Mouse (Mus musculus) brain, embryonic 14.5 days (tissue): ENCODE measurements around the gene Ap1s2.

ENCODE experiments used
- CTCF ChIP-seq: fragments of 200-500 bp; IDR thresholded peaks from 2 replicates; pipeline ENCODE4 v1.5.1; 2012; ENCODE audit warnings: inconsistent platforms, mild to moderate bottlenecking, moderate library complexity, borderline replicate concordance; ENCODE audit not compliant: insufficient read depth, insufficient read length; ENCODE audit errors: extremely low read depth
- POLR2A ChIP-seq: fragments of 200-500 bp; IDR thresholded peaks from 2 replicates; pipeline ENCODE4 v1.6.1; 2012; ENCODE audit warnings: mild to moderate bottlenecking, inconsistent platforms, borderline replicate concordance; ENCODE audit not compliant: poor library complexity, insufficient read depth, insufficient read length, severe bottlenecking; ENCODE audit errors: extremely low read depth

GRCm38 (mm10) chrX:163981092-163981491 lies 72.3 kb downstream of the Ap1s2 start:
- TF ChIP-seq POLR2A (no peak), CTCF (no peak)
